Mouse (Mus musculus): Measurements from ENCODE around the gene Napepld. TPM values are rescaled to one million over a fixed set of nuclear protein-coding genes. Genes with fewer than 3 reads are reported as not detected.

Gene Napepld
- polyA plus RNA-seq, 1 experiment: 4.7 TPM

GRCm38 (mm10) chr5:21732930-21733329 is 31.7 kb upstream of the Napepld start:
- peak; percentile 69 for TF ChIP-seq CTCF (IDR thresholded peaks at IDR 0.05; ENCODE audit: borderline replicate concordance, extremely low read depth, insufficient read depth, insufficient read length)
- no peak for TF ChIP-seq POLR2A (IDR thresholded peaks at IDR 0.05; ENCODE audit: borderline replicate concordance, extremely low read depth, insufficient read depth, insufficient read length, poor library complexity, severe bottlenecking)
- peak; percentile 97 for DNase-seq (ENCODE audit: low read depth)

DNA sequence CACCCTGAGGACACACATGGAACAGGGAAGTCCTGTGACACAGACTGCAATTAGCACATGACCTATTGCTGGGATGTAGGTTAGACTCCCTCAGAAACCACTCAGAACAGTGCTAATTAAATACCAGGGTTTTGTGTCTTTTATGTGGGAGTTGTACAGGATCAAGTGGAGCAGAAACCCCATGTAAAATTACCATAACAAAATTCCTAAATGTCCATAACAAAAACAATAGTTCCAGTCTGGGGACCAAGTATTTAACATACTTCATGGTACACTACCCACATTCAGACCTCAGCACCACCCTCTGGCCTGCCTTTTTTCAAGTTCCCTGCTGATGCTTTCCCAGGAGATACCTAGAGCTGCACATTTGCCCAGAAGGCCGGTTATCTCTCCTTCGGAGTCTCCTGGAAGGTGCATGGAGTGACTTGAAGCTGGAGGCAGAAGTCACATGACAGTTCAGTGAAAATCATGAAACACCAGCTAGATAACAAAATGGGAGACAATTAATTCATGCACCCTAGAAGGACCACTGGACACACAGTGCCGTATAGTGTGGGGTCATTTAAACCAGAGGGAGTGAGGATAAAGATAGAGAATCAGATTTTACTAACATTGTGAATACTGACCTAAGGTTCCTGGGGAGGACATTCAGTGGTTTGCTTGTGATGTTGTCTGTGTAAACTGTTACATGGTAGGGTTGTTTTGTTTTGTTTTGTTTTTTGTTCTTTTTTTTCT is 31.1 kb upstream of the Napepld start:
- no peak for TF ChIP-seq CTCF (IDR thresholded peaks at IDR 0.05; ENCODE audit: borderline replicate concordance, extremely low read depth, insufficient read depth, insufficient read length)
- no peak for TF ChIP-seq POLR2A (IDR thresholded peaks at IDR 0.05; ENCODE audit: borderline replicate concordance, extremely low read depth, insufficient read depth, insufficient read length, poor library complexity, severe bottlenecking)
- DNase-seq (ENCODE audit: low read depth): peak; percentile 85

- TF ChIP-seq CTCF (IDR thresholded peaks at IDR 0.05; ENCODE audit: borderline replicate concordance, extremely low read depth, insufficient read depth, insufficient read length) (no peak), POLR2A (IDR thresholded peaks at IDR 0.05; ENCODE audit: borderline replicate concordance, extremely low read depth, insufficient read depth, insufficient read length, poor library complexity, severe bottlenecking) (no peak)
- DNase-seq (ENCODE audit: low read depth): no peak
Measured at GRCm38 (mm10) chr5:21729107-21729506, 27.9 kb upstream of the Napepld start.

- peak; percentile 92 for DNase-seq (ENCODE audit: low read depth)
- TF ChIP-seq POLR2A (IDR thresholded peaks at IDR 0.05; ENCODE audit: borderline replicate concordance, extremely low read depth, insufficient read depth, insufficient read length, poor library complexity, severe bottlenecking): no peak
- no peak for TF ChIP-seq CTCF (IDR thresholded peaks at IDR 0.05; ENCODE audit: borderline replicate concordance, extremely low read depth, insufficient read depth, insufficient read length)
Measured at GRCm38 (mm10) chr5:21724872-21725271, 23.7 kb upstream of the Napepld start.

- DNase-seq (ENCODE audit: low read depth): peak; percentile 87
- TF ChIP-seq CTCF (IDR thresholded peaks at IDR 0.05; ENCODE audit: borderline replicate concordance, extremely low read depth, insufficient read depth, insufficient read length) (no peak), POLR2A (IDR thresholded peaks at IDR 0.05; ENCODE audit: borderline replicate concordance, extremely low read depth, insufficient read depth, insufficient read length, poor library complexity, severe bottlenecking) (no peak)
Measured at GRCm38 (mm10) chr5:21724427-21724826, 23.2 kb upstream of the Napepld start.

- TF ChIP-seq CTCF (IDR thresholded peaks at IDR 0.05; ENCODE audit: borderline replicate concordance, extremely low read depth, insufficient read depth, insufficient read length) (no peak), POLR2A (IDR thresholded peaks at IDR 0.05; ENCODE audit: borderline replicate concordance, extremely low read depth, insufficient read depth, insufficient read length, poor library complexity, severe bottlenecking) (no peak)
- DNase-seq (ENCODE audit: low read depth): no peak
Measured at GRCm38 (mm10) chr5:21719209-21719608, 18.0 kb upstream of the Napepld start.

DNA sequence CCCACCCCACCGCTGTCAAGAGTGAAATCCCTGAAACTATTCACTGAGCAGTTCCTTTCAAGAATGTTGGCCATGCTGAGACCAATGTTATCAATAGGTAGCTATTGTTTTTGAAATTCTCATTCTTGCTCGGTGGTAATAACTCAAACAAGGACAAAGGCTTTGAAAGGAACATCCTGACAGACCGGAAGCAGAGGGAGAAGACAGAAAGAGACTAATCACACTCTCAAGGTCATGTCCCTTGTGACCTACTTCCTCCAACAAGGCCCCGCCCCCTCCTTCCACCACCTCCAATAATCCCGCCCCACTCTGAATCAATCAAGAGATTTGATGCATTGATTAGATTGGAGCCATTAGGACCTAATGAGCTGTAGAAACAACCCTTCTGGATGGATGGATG is 17.4 kb upstream of the Napepld start:
- DNase-seq (ENCODE audit: low read depth): no peak
- no peak for TF ChIP-seq POLR2A (IDR thresholded peaks at IDR 0.05; ENCODE audit: borderline replicate concordance, extremely low read depth, insufficient read depth, insufficient read length, poor library complexity, severe bottlenecking)

DNA sequence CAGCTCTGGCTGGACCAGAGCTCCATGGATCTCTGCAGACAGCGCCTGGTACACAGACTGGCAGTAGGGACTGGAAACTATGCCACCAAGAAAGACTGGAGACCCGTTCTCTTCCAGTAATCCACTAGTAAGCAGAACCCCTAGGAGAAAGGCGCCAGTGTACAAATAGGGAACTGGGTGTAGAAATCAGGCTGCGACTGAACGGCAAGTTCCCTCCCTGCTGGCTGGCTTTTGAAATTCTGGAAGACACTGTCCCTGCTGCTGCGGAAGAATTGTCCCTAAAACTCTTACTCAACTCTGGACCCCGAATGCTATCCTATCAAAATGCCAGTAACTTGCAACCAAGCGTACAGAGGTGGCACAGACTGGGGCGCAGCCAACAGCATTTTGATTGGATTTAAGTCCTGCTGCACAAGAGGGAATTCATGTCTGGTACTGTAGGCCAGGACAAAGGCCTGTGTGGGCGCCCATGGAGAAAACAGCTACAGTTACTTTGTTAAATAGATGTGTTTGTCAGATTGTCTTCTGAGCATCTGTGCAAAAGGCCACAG is 16.0 kb upstream of the Napepld start:
- DNase-seq (ENCODE audit: low read depth): peak; percentile 64
- TF ChIP-seq CTCF (IDR thresholded peaks at IDR 0.05; ENCODE audit: borderline replicate concordance, extremely low read depth, insufficient read depth, insufficient read length): no peak
- TF ChIP-seq POLR2A (IDR thresholded peaks at IDR 0.05; ENCODE audit: borderline replicate concordance, extremely low read depth, insufficient read depth, insufficient read length, poor library complexity, severe bottlenecking): no peak

GRCm38 (mm10) chr5:21714447-21714846 is 13.3 kb upstream of the Napepld start:
- DNase-seq (ENCODE audit: low read depth): no peak
- TF ChIP-seq POLR2A (IDR thresholded peaks at IDR 0.05; ENCODE audit: borderline replicate concordance, extremely low read depth, insufficient read depth, insufficient read length, poor library complexity, severe bottlenecking) (no peak), CTCF (IDR thresholded peaks at IDR 0.05; ENCODE audit: borderline replicate concordance, extremely low read depth, insufficient read depth, insufficient read length) (no peak)

DNA sequence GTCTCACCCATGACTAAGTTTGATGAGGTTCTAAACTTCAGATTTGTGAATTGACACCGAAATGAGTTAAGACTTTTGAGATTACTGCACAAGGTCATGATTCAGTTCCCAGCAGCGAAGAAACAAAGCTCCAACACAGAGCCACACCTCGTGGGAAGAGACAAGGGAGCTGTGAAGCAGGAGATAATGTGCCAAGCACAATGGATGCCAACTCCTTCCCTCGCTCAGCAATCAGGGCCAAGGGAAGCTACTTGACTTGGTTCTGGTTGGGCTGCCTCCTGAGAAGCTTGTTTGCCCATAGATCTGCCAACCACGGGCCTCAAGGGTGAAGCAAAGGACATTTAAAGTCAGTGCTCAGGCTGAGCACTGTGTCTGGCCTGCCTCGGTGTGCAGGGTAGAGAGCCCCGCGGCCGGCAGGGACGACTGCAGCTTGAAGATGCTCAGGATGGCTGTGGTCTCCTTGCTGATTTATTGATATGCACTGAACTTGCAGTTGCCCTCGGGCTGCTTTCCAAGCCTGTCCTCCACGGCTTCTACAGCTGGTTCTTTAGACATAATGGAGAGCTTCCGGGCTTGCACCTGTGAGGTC is 11.0 kb upstream of the Napepld start:
- TF ChIP-seq CTCF (IDR thresholded peaks at IDR 0.05; ENCODE audit: borderline replicate concordance, extremely low read depth, insufficient read depth, insufficient read length): no peak
- no peak for TF ChIP-seq POLR2A (IDR thresholded peaks at IDR 0.05; ENCODE audit: borderline replicate concordance, extremely low read depth, insufficient read depth, insufficient read length, poor library complexity, severe bottlenecking)
- peak; percentile 5 for DNase-seq (ENCODE audit: low read depth)

- peak; percentile 41 for DNase-seq (ENCODE audit: low read depth)
Measured at GRCm38 (mm10) chr5:21708011-21708410, 6.8 kb upstream of the Napepld start.

GRCm38 (mm10) chr5:21706546-21706945 is 5.3 kb upstream of the Napepld start:
- DNase-seq (ENCODE audit: low read depth): peak; percentile 58
- no peak for TF ChIP-seq CTCF (IDR thresholded peaks at IDR 0.05; ENCODE audit: borderline replicate concordance, extremely low read depth, insufficient read depth, insufficient read length)
- no peak for TF ChIP-seq POLR2A (IDR thresholded peaks at IDR 0.05; ENCODE audit: borderline replicate concordance, extremely low read depth, insufficient read depth, insufficient read length, poor library complexity, severe bottlenecking)

Measured in brain, embryonic 14.5 days (tissue).